Mouse (Mus musculus) lung, postnatal 4 days (tissue): ENCODE measurements around the gene Apom.

ENCODE experiments used
- DNase-seq, 2 experiments: peaks; one replicate each; pipeline ENCODE4 v3.0.0; 2021

Gene Apom

GRCm38 (mm10) chr17:35131500-35132173 lies at the start of gene Apom:
Gene Apom, minus strand, starts transcription at chr17:35132050.
- DNase-seq, result no peak

- no peak for DNase-seq
Measured at GRCm38 (mm10) chr17:35180093-35180492, 48.2 kb upstream of the Apom start.

GRCm38 (mm10) chr17:35178528-35178927 lies 46.7 kb upstream of the Apom start:
- DNase-seq, result peak; percentile 80 to 85

GRCm38 (mm10) chr17:35175968-35176367 lies 44.1 kb upstream of the Apom start, which contains the start of gene Aif1:
Gene Aif1, minus strand, starts transcription at chr17:35176068.
- DNase-seq, result no peak

- no peak for DNase-seq
Measured at GRCm38 (mm10) chr17:35175382-35175781, 43.5 kb upstream of the Apom start.

- peak in 1 of 2 experiments; percentile 20 for DNase-seq
Measured at GRCm38 (mm10) chr17:35174201-35174977, 42.5 kb upstream of the Apom start.

GRCm38 (mm10) chr17:35173329-35173728 lies 41.5 kb upstream of the Apom start:
- peak in 1 of 2 experiments; percentile 21 for DNase-seq

GRCm38 (mm10) chr17:35172445-35173234 lies 40.8 kb upstream of the Apom start:
- peak in 1 of 2 experiments; percentile 21 for DNase-seq

GRCm38 (mm10) chr17:35168541-35169207 lies 36.8 kb upstream of the Apom start:
- DNase-seq, result peak in 1 of 2 experiments; percentile 19

GRCm38 (mm10) chr17:35167794-35168193 lies 35.9 kb upstream of the Apom start:
- DNase-seq, result peak in 1 of 2 experiments; percentile 19

- DNase-seq, result peak in 1 of 2 experiments; percentile 75
Measured at GRCm38 (mm10) chr17:35166352-35167035, 34.6 kb upstream of the Apom start.

- DNase-seq, result no peak
Measured at GRCm38 (mm10) chr17:35165451-35166155, 33.8 kb upstream of the Apom start.

- DNase-seq, result peak; percentile 97 to 99
Measured at GRCm38 (mm10) chr17:35164568-35165450, 33.0 kb upstream of the Apom start, which contains the start of gene Prrc2a. Gene Prrc2a, minus strand, starts transcription at chr17:35164897.

GRCm38 (mm10) chr17:35164218-35164567 lies 32.3 kb upstream of the Apom start:
- peak in 1 of 2 experiments; percentile 47 for DNase-seq

GRCm38 (mm10) chr17:35163326-35164081 lies 31.7 kb upstream of the Apom start:
- no peak for DNase-seq

- DNase-seq, result peak; percentile 54 to 63
Measured at GRCm38 (mm10) chr17:35162730-35163129, 30.9 kb upstream of the Apom start.

- DNase-seq, result peak in 1 of 2 experiments; percentile 17
Measured at GRCm38 (mm10) chr17:35162121-35162520, 30.3 kb upstream of the Apom start.

- DNase-seq, result peak in 1 of 2 experiments; percentile 24
Measured at GRCm38 (mm10) chr17:35161421-35161820, 29.6 kb upstream of the Apom start.

GRCm38 (mm10) chr17:35159638-35160037 lies 27.8 kb upstream of the Apom start:
- peak in 1 of 2 experiments; percentile 20 for DNase-seq
